Mouse (Mus musculus): ENCODE results near the gene Sccpdh. TPM values are rescaled to one million over a fixed set of nuclear protein-coding genes. Genes with fewer than 3 reads are reported as not detected.
"Not testable (repeated sequence)": the region's sequence is repeated elsewhere in the genome, so short reads cannot be mapped to it uniquely, and the experiment has no call there.

Sccpdh gene
- polyA plus RNA-seq, 1 experiment from 2014 or later = 114 TPM

- H3K36me3 ChIP-seq (ENCODE audit: control insufficient read depth, insufficient read depth, low read length) = no peaks in the 10 kb centered on the region
- no peaks in the 10 kb centered on the region for H3K4me1 ChIP-seq (ENCODE audit: control insufficient read depth, insufficient read depth, low read length)
- ATAC-seq (no peak), DNase-seq (ENCODE audit: low spot score) (no peak)
- no peaks in the 10 kb centered on the region for H3K9me3 ChIP-seq (replicated peaks; ENCODE audit: control insufficient read depth, low read length)
- 87% methylated on average over 6 of the region's 6 CpGs for WGBS
- H3K27me3 ChIP-seq (replicated peaks; ENCODE audit: control insufficient read depth, insufficient read depth, low read length) = no peaks in the 10 kb centered on the region
- no peak overlapping the region for H3K9ac ChIP-seq (ENCODE audit: low read length)
- H3K4me2 ChIP-seq (ENCODE audit: low read length) = no peak overlapping the region
- H3K27ac ChIP-seq (ENCODE audit: low read depth, low read length) = no peak overlapping the region
- no peak overlapping the region for H3K4me3 ChIP-seq (ENCODE audit: low read depth, low read length)
Measured at GRCm38 (mm10) chr1:179705154-179705553, 37.1 kb downstream of the Sccpdh start.

- WGBS = 76% methylated on average over 6 of the region's 6 CpGs
- H3K4me3 ChIP-seq (ENCODE audit: low read depth, low read length) = no peak overlapping the region
- H3K27me3 ChIP-seq (replicated peaks; ENCODE audit: control insufficient read depth, insufficient read depth, low read length) = no peaks in the 10 kb centered on the region
- no peaks in the 10 kb centered on the region for H3K36me3 ChIP-seq (ENCODE audit: control insufficient read depth, insufficient read depth, low read length)
- DNase-seq (ENCODE audit: low spot score) = peak; percentile 7
- no peak overlapping the region for H3K27ac ChIP-seq (ENCODE audit: low read depth, low read length)
- H3K9me3 ChIP-seq (replicated peaks; ENCODE audit: control insufficient read depth, low read length) = no peaks in the 10 kb centered on the region
- H3K9ac ChIP-seq (ENCODE audit: low read length) = no peak overlapping the region
- H3K4me1 ChIP-seq (ENCODE audit: control insufficient read depth, insufficient read depth, low read length) = no peaks in the 10 kb centered on the region
- no peak for ATAC-seq
- no peak overlapping the region for H3K4me2 ChIP-seq (ENCODE audit: low read length)
Measured at GRCm38 (mm10) chr1:179709390-179709789, 41.4 kb downstream of the Sccpdh start.

GRCm38 (mm10) chr1:179710739-179711138 lies 42.7 kb downstream of the Sccpdh start:
- Histone ChIP-seq H3K9me3 (replicated peaks; ENCODE audit: control insufficient read depth, low read length) (no peaks in the 10 kb centered on the region), H3K4me2 (ENCODE audit: low read length) (no peak overlapping the region), H3K27ac (ENCODE audit: low read depth, low read length) (no peak overlapping the region), H3K9ac (ENCODE audit: low read length) (no peak overlapping the region), H3K4me3 (ENCODE audit: low read depth, low read length) (no peak overlapping the region), H3K4me1 (ENCODE audit: control insufficient read depth, insufficient read depth, low read length) (no peaks in the 10 kb centered on the region), H3K27me3 (replicated peaks; ENCODE audit: control insufficient read depth, insufficient read depth, low read length) (no peaks in the 10 kb centered on the region), H3K36me3 (ENCODE audit: control insufficient read depth, insufficient read depth, low read length) (no peaks in the 10 kb centered on the region)
- WGBS = 88% methylated on average over 5 of the region's 5 CpGs
- ATAC-seq = no peak
- DNase-seq (ENCODE audit: low spot score) = no peak

- ATAC-seq = no peak
- whole genome bisulfite sequencing = 84% methylated on average over 7 of the region's 7 CpGs
- no peak overlapping the region for H3K4me2 ChIP-seq (ENCODE audit: low read length)
Measured at GRCm38 (mm10) chr1:179712658-179713057, 44.6 kb downstream of the Sccpdh start.

GRCm38 (mm10) chr1:179713367-179713766 lies 45.4 kb downstream of the Sccpdh start:
- Histone ChIP-seq H3K9ac (ENCODE audit: low read length) (no peak overlapping the region), H3K9me3 (replicated peaks; ENCODE audit: control insufficient read depth, low read length) (no peaks in the 10 kb centered on the region), H3K27ac (ENCODE audit: low read depth, low read length) (no peak overlapping the region), H3K4me2 (ENCODE audit: low read length) (no peak overlapping the region), H3K36me3 (ENCODE audit: control insufficient read depth, insufficient read depth, low read length) (no peaks in the 10 kb centered on the region), H3K4me3 (ENCODE audit: low read depth, low read length) (no peak overlapping the region), H3K4me1 (ENCODE audit: control insufficient read depth, insufficient read depth, low read length) (no peaks in the 10 kb centered on the region), H3K27me3 (replicated peaks; ENCODE audit: control insufficient read depth, insufficient read depth, low read length) (no peaks in the 10 kb centered on the region)
- DNase-seq (ENCODE audit: low spot score) = no peak
- ATAC-seq = no peak
- 90% methylated on average over 3 of the region's 3 CpGs for WGBS

More at GRCm38 (mm10) chr1:179712658-179713057, 44.6 kb downstream of the Sccpdh start:
- Histone ChIP-seq H3K36me3 (ENCODE audit: control insufficient read depth, insufficient read depth, low read length) (no peaks in the 10 kb centered on the region), H3K27ac (ENCODE audit: low read depth, low read length) (no peak overlapping the region), H3K4me1 (ENCODE audit: control insufficient read depth, insufficient read depth, low read length) (no peaks in the 10 kb centered on the region), H3K4me3 (ENCODE audit: low read depth, low read length) (no peak overlapping the region), H3K27me3 (replicated peaks; ENCODE audit: control insufficient read depth, insufficient read depth, low read length) (no peaks in the 10 kb centered on the region), H3K9ac (ENCODE audit: low read length) (no peak overlapping the region), H3K9me3 (replicated peaks; ENCODE audit: control insufficient read depth, low read length) (no peaks in the 10 kb centered on the region)
- no peak for DNase-seq (ENCODE audit: low spot score)

GRCm38 (mm10) chr1:179715289-179715688 lies 47.3 kb downstream of the Sccpdh start:
- H3K36me3 ChIP-seq (ENCODE audit: control insufficient read depth, insufficient read depth, low read length); ATAC-seq; H3K27ac ChIP-seq (ENCODE audit: low read depth, low read length); H3K27me3 ChIP-seq (replicated peaks; ENCODE audit: control insufficient read depth, insufficient read depth, low read length); H3K4me1 ChIP-seq (ENCODE audit: control insufficient read depth, insufficient read depth, low read length); H3K4me2 ChIP-seq (ENCODE audit: low read length); H3K9me3 ChIP-seq (replicated peaks; ENCODE audit: control insufficient read depth, low read length); H3K9ac ChIP-seq (ENCODE audit: low read length); H3K4me3 ChIP-seq (ENCODE audit: low read depth, low read length); DNase-seq (ENCODE audit: low spot score): not testable (repeated sequence)
- WGBS = 88% methylated on average over 3 of the region's 4 CpGs

- DNase-seq (ENCODE audit: low spot score) (no peak), ATAC-seq (no peak)
- Histone ChIP-seq H3K9me3 (replicated peaks; ENCODE audit: control insufficient read depth, low read length) (no peaks in the 10 kb centered on the region), H3K36me3 (ENCODE audit: control insufficient read depth, insufficient read depth, low read length) (no peaks in the 10 kb centered on the region), H3K4me1 (ENCODE audit: control insufficient read depth, insufficient read depth, low read length) (no peaks in the 10 kb centered on the region), H3K9ac (ENCODE audit: low read length) (no peak overlapping the region), H3K4me3 (ENCODE audit: low read depth, low read length) (no peak overlapping the region), H3K4me2 (ENCODE audit: low read length) (no peak overlapping the region), H3K27ac (ENCODE audit: low read depth, low read length) (no peak overlapping the region), H3K27me3 (replicated peaks; ENCODE audit: control insufficient read depth, insufficient read depth, low read length) (no peaks in the 10 kb centered on the region)
- 96% methylated on average over 4 of the region's 4 CpGs for WGBS
Measured at GRCm38 (mm10) chr1:179715786-179716185, 47.8 kb downstream of the Sccpdh start.

GRCm38 (mm10) chr1:179722811-179723469 lies 54.9 kb downstream of the Sccpdh start:
- H3K27ac ChIP-seq (ENCODE audit: low read depth, low read length) = no peak overlapping the region
- H3K4me1 ChIP-seq (ENCODE audit: control insufficient read depth, insufficient read depth, low read length) = no peaks in the 10 kb centered on the region
- no peak for ATAC-seq

GRCm38 (mm10) chr1:179728661-179729060 lies 60.7 kb downstream of the Sccpdh start:
- 90% methylated on average over 10 of the region's 10 CpGs for WGBS
- H3K36me3 ChIP-seq (ENCODE audit: control insufficient read depth, insufficient read depth, low read length) = no peaks in the 10 kb centered on the region

More at GRCm38 (mm10) chr1:179722811-179723469, 54.9 kb downstream of the Sccpdh start:
- no peak overlapping the region for H3K4me3 ChIP-seq (ENCODE audit: low read depth, low read length)
- H3K36me3 ChIP-seq (ENCODE audit: control insufficient read depth, insufficient read depth, low read length) = no peaks in the 10 kb centered on the region
- H3K4me2 ChIP-seq (ENCODE audit: low read length) = no peak overlapping the region
- H3K9me3 ChIP-seq (replicated peaks; ENCODE audit: control insufficient read depth, low read length) = no peaks in the 10 kb centered on the region
- H3K9ac ChIP-seq (ENCODE audit: low read length) = no peak overlapping the region
- 72% methylated on average over 8 of the region's 8 CpGs for WGBS
- no peak for DNase-seq (ENCODE audit: low spot score)
- no peaks in the 10 kb centered on the region for H3K27me3 ChIP-seq (replicated peaks; ENCODE audit: control insufficient read depth, insufficient read depth, low read length)

More at GRCm38 (mm10) chr1:179728661-179729060, 60.7 kb downstream of the Sccpdh start:
- no peak overlapping the region for H3K9ac ChIP-seq (ENCODE audit: low read length)
- H3K27ac ChIP-seq (ENCODE audit: low read depth, low read length) = no peak overlapping the region
- H3K27me3 ChIP-seq (replicated peaks; ENCODE audit: control insufficient read depth, insufficient read depth, low read length) = no peaks in the 10 kb centered on the region
- ATAC-seq = no peak
- DNase-seq (ENCODE audit: low spot score) = no peak
- H3K4me3 ChIP-seq (ENCODE audit: low read depth, low read length) = no peak overlapping the region
- H3K4me1 ChIP-seq (ENCODE audit: control insufficient read depth, insufficient read depth, low read length) = no peaks in the 10 kb centered on the region
- no peaks in the 10 kb centered on the region for H3K9me3 ChIP-seq (replicated peaks; ENCODE audit: control insufficient read depth, low read length)
- no peak overlapping the region for H3K4me2 ChIP-seq (ENCODE audit: low read length)

Data from forebrain, embryonic 14.5 days (tissue).